In genomic region chr3:151903169-151903568, GRCm38 (mm10) we compare ENCODE assay signal across 26 mouse cellular contexts.
A peak's percentile ranks its signal among the peaks of the same experiment; 100 is the strongest.
DNase-seq lines count a peak whose midpoint lies in the region; ATAC-seq and TF ChIP-seq lines count a peak whose summit lies in the region.
"Had no signal": no experiment of that assay in that cellular context is flagged by ENCODE, and none has a peak within 500 bp of the region (broad histone marks: within the 10 kb centered on the region; RNA-seq: fewer than 3 reads in every experiment).

No protein-coding gene starts in this region.

- H3K4me3 ChIP-seq in forebrain, embryonic 16.5 days (replicated peaks; ENCODE audit: low read length): no peak overlapping the region
- no peak overlapping the region for H3K4me3 ChIP-seq in forebrain, embryonic 11.5 days (ENCODE audit: low read depth, low read length)
- H3K4me3 ChIP-seq in limb, embryonic 14.5 days (replicated peaks; ENCODE audit: low read length): no peak overlapping the region
- H3K4me3 ChIP-seq: erythroblast, embryonic 14.5 days; hindbrain, embryonic 13.5 days; liver, embryonic 13.5 days; stomach, embryonic 15.5 days had no signal

- no peak for TF ChIP-seq CTCF in brain, embryonic 14.5 days (IDR thresholded peaks at IDR 0.05; ENCODE audit: borderline replicate concordance, extremely low read depth, insufficient read depth, insufficient read length)

- 65% methylated on average over 2 of the region's 2 CpGs for WGBS in forebrain, embryonic 16.5 days
- 94% methylated on average over 2 of the region's 2 CpGs for WGBS in forebrain, embryonic 11.5 days
- WGBS in limb, embryonic 14.5 days: 48% methylated on average over 2 of the region's 2 CpGs

- H3K9me3 ChIP-seq in forebrain, embryonic 16.5 days (ENCODE audit: control insufficient read depth, low read length): no peaks in the 10 kb centered on the region
- H3K9me3 ChIP-seq in forebrain, embryonic 11.5 days (ENCODE audit: control insufficient read depth, low read length): no peaks in the 10 kb centered on the region
- no peaks in the 10 kb centered on the region for H3K9me3 ChIP-seq in limb, embryonic 14.5 days (ENCODE audit: control insufficient read depth, low read length)
- H3K9me3 ChIP-seq: hindbrain, embryonic 13.5 days; liver, embryonic 13.5 days; stomach, embryonic 15.5 days had no signal

- no peak for DNase-seq in forebrain, embryonic 11.5 days (ENCODE audit: low spot score)
- DNase-seq in Muller cell, postnatal 12 days (ENCODE audit: inconsistent ontology term): peak; percentile 80
- DNase-seq in brain, embryonic 14.5 days (ENCODE audit: low read depth): peak; percentile 21
- no peak for DNase-seq in limb, embryonic 14.5 days (ENCODE audit: low spot score)
- no peak for DNase-seq in left cerebral cortex, adult 8-10 months (ENCODE audit: low spot score in 2 of 2)
- DNase-seq in cerebellum, adult 9-10 months: no peak
- DNase-seq: adrenal gland, postnatal 10 days; cerebellum, adult 11 months; cerebellum, postnatal 10 days; gastrocnemius, postnatal 25 days; heart, adult 18-20 months; heart, postnatal 4 days; kidney, adult 8-10 months; kidney, postnatal 10 days; layer of hippocampus, postnatal 36 days; liver, embryonic 13.5 days; lung, adult 18-20 months; lung, postnatal 10 days; midbrain, embryonic 14.5 days had no signal

- H3K9ac ChIP-seq in forebrain, embryonic 16.5 days (replicated peaks; ENCODE audit: low read depth, low read length): no peak overlapping the region
- no peak overlapping the region for H3K9ac ChIP-seq in forebrain, embryonic 11.5 days (ENCODE audit: low read length)
- no peak overlapping the region for H3K9ac ChIP-seq in limb, embryonic 14.5 days (ENCODE audit: low read depth, low read length, severe bottlenecking)
- H3K9ac ChIP-seq: hindbrain, embryonic 13.5 days; liver, embryonic 13.5 days; stomach, embryonic 15.5 days had no signal

- TF ChIP-seq POLR2A in brain, embryonic 14.5 days (IDR thresholded peaks at IDR 0.05; ENCODE audit: borderline replicate concordance, extremely low read depth, insufficient read depth, insufficient read length, poor library complexity, severe bottlenecking): no peak
- TF ChIP-seq POLR2A in limb, embryonic 14.5 days (IDR thresholded peaks at IDR 0.05; ENCODE audit: borderline replicate concordance, extremely low read depth, insufficient read depth, insufficient read length): no peak

- no peak overlapping the region for H3K4me2 ChIP-seq in forebrain, embryonic 16.5 days (ENCODE audit: low read length)
- no peak overlapping the region for H3K4me2 ChIP-seq in forebrain, embryonic 11.5 days (ENCODE audit: low read depth, low read length, severe bottlenecking)
- no peak overlapping the region for H3K4me2 ChIP-seq in limb, embryonic 14.5 days (replicated peaks; ENCODE audit: low read depth, low read length, severe bottlenecking)
- H3K4me2 ChIP-seq: heart, embryonic 11.5 days; hindbrain, embryonic 13.5 days; liver, embryonic 13.5 days; stomach, embryonic 15.5 days had no signal

- no peaks in the 10 kb centered on the region for H3K36me3 ChIP-seq in forebrain, embryonic 16.5 days (ENCODE audit: control insufficient read depth, insufficient read depth)
- H3K36me3 ChIP-seq in forebrain, embryonic 11.5 days (ENCODE audit: control insufficient read depth, insufficient read depth, low read length): no peaks in the 10 kb centered on the region
- H3K36me3 ChIP-seq in limb, embryonic 14.5 days (ENCODE audit: control insufficient read depth, insufficient read depth, low read length): no peaks in the 10 kb centered on the region
- H3K36me3 ChIP-seq: hindbrain, embryonic 13.5 days; liver, embryonic 13.5 days; stomach, embryonic 15.5 days had no signal

- ATAC-seq in forebrain, embryonic 16.5 days: peak; percentile 50; the same call in 1 of the 2 replicates
- no peak for ATAC-seq in forebrain, embryonic 11.5 days (replicated peaks; ENCODE audit: low FRiP score)
- no peak for ATAC-seq in limb, embryonic 14.5 days (ENCODE audit: low FRiP score, low read depth)
- ATAC-seq: Patski had no signal

- H3K4me1 ChIP-seq in forebrain, embryonic 16.5 days (replicated peaks; ENCODE audit: control insufficient read depth, insufficient read depth, low read length): 0 out of 2 replicates have a peak, but pooled peaks cover 4% of the 10 kb centered on the region
- no peaks in the 10 kb centered on the region for H3K4me1 ChIP-seq in forebrain, embryonic 11.5 days (replicated peaks; ENCODE audit: control insufficient read depth, insufficient read depth, low read length)
- H3K4me1 ChIP-seq in limb, embryonic 14.5 days (ENCODE audit: control insufficient read depth, insufficient read depth, low read length): peaks cover 12% of the 10 kb centered on the region; the same call in 1 of the 2 replicates
- H3K4me1 ChIP-seq: hindbrain, embryonic 13.5 days; liver, embryonic 13.5 days; stomach, embryonic 15.5 days had no signal

- no peak overlapping the region for H3K27ac ChIP-seq in forebrain, embryonic 16.5 days (ENCODE audit: low read length)
- H3K27ac ChIP-seq in forebrain, embryonic 11.5 days (ENCODE audit: low read depth, low read length): no peak overlapping the region
- peak overlapping the region; percentile 64 for H3K27ac ChIP-seq in limb, embryonic 14.5 days (replicated peaks; ENCODE audit: low read depth, low read length)
- H3K27ac ChIP-seq: hindbrain, embryonic 13.5 days; liver, embryonic 13.5 days; stomach, embryonic 15.5 days had no signal

- H3K27me3 ChIP-seq in forebrain, embryonic 16.5 days (replicated peaks; ENCODE audit: control insufficient read depth, insufficient read depth, low read length): no peaks in the 10 kb centered on the region
- H3K27me3 ChIP-seq in forebrain, embryonic 11.5 days (ENCODE audit: control insufficient read depth, insufficient read depth, low read length): no peaks in the 10 kb centered on the region
- no peaks in the 10 kb centered on the region for H3K27me3 ChIP-seq in limb, embryonic 14.5 days (ENCODE audit: control insufficient read depth, insufficient read depth, low read length)
- H3K27me3 ChIP-seq: CH12.LX; hindbrain, embryonic 13.5 days; liver, embryonic 13.5 days; stomach, embryonic 15.5 days had no signal

Comparison
In these comparisons a context has a peak if more than half of its experiments do, and no peak if none do; other contexts are left out.
1. DNase-seq: peak in Muller cell, postnatal 12 days (single experiment) and brain, embryonic 14.5 days (single experiment); none in forebrain, embryonic 11.5 days (single experiment), limb, embryonic 14.5 days (single experiment), left cerebral cortex, adult 8-10 months (0 of 2) and cerebellum, adult 9-10 months (single experiment).